Comparison of ENCODE assay signal across 17 mouse cellular contexts in the genomic region with DNA sequence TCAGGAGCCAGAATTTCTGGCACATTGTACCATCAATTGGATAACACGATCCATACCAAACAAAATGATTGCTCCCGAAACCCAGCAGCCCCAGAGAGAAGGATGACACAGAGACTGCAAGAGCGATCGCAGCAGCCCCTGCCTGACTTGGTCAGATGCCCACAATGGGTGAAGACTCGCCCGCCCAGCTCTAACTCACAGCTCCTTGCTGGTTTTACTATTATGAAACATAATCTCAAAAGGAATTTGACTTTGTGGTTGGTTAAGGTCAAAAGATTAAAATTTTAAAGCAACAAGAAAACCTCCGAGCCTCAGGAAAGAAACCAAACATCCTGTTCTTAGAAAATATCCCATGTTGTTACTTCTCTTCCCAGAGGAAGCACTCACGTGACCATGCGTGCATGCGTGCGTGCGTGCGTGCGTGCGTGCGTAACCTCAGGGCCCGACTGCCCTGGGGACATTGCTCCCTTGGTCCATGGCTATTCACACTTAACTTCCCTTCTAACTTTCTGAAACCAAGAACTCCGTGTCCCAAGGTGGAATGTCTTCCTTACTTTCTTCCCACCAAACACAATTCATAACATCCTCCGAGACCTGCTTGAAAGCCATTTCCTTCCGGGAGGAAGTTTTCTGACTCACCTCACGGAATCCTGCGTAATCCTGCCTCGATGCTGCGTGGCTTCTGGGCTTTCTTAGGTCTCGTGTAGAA. TPM values are rescaled to one million over a fixed set of nuclear protein-coding genes. Genes with fewer than 3 reads are reported as not detected.
A peak's percentile ranks its signal among the peaks of the same experiment; 100 is the strongest.
DNase-seq lines count a peak whose midpoint lies in the region; ATAC-seq lines count a peak whose summit lies in the region.
"Had no signal": no experiment of that assay in that cellular context is flagged by ENCODE, and none has a peak within 500 bp of the region (broad histone marks: within the 10 kb centered on the region; RNA-seq: fewer than 3 reads in every experiment).

No protein-coding gene starts in this region.

- 0 out of 2 replicates have a peak, but pooled peaks cover under 1% of the 10 kb centered on the region for H3K4me1 ChIP-seq in kidney, embryonic 16.5 days (ENCODE audit: insufficient read depth, low read length)
- H3K4me1 ChIP-seq in brown adipose tissue, adult 24 weeks (ENCODE audit: control insufficient read depth, insufficient read depth, insufficient read length, low read length), result peaks cover 39% of the 10 kb centered on the region

- no peak overlapping the region for H3K27ac ChIP-seq in kidney, embryonic 16.5 days (ENCODE audit: low read length)
- peak overlapping the region; percentile 86 for H3K27ac ChIP-seq in brown adipose tissue, adult 24 weeks (replicated peaks; ENCODE audit: low read depth, low read length)
- H3K27ac ChIP-seq: forebrain, embryonic 13.5 days; hindbrain, embryonic 13.5 days; kidney, postnatal 0 days; midbrain, embryonic 10.5 days had no signal

- H3K9me3 ChIP-seq in kidney, embryonic 16.5 days (ENCODE audit: low read length), result no peaks in the 10 kb centered on the region
- H3K9me3 ChIP-seq: forebrain, embryonic 13.5 days; hindbrain, embryonic 13.5 days; midbrain, embryonic 10.5 days had no signal

- H3K36me3 ChIP-seq in kidney, embryonic 16.5 days (ENCODE audit: insufficient read depth, low read length), result no peaks in the 10 kb centered on the region
- H3K36me3 ChIP-seq: midbrain, embryonic 10.5 days had no signal

- H3K27me3 ChIP-seq in kidney, embryonic 16.5 days (ENCODE audit: insufficient read depth, low read length), result no peaks in the 10 kb centered on the region
- H3K27me3 ChIP-seq: forebrain, embryonic 13.5 days; hindbrain, embryonic 13.5 days had no signal

- intact Hi-C loops in heart, postnatal 36 days (cut with DNase I), result no loop called here

- H3K4me2 ChIP-seq in kidney, embryonic 16.5 days (replicated peaks; ENCODE audit: low read depth, low read length), result no peak overlapping the region
- H3K4me2 ChIP-seq: forebrain, embryonic 13.5 days; hindbrain, embryonic 13.5 days had no signal

- no peak overlapping the region for H3K9ac ChIP-seq in kidney, embryonic 16.5 days (replicated peaks; ENCODE audit: low read length)
- H3K9ac ChIP-seq: forebrain, embryonic 13.5 days; hindbrain, embryonic 13.5 days had no signal

- H3K4me3 ChIP-seq in kidney, embryonic 16.5 days (ENCODE audit: low read length), result no peak overlapping the region
- 0 out of 2 replicates have a peak overlapping the region, but pooled peaks have one; percentile 8 for H3K4me3 ChIP-seq in brown adipose tissue, adult 24 weeks (ENCODE audit: insufficient read depth, low read depth, low read length)
- H3K4me3 ChIP-seq: forebrain, embryonic 13.5 days; hindbrain, embryonic 13.5 days; midbrain, embryonic 10.5 days had no signal

- no peak for ATAC-seq in kidney, embryonic 16.5 days (ENCODE audit: low FRiP score, low TSS enrichment)
- ATAC-seq: forebrain, embryonic 13.5 days had no signal

- DNase-seq in heart, adult 11 months, result peak; percentile 96
- DNase-seq in heart, postnatal 36 days, result no peak
- peak; percentile 15 to 23 for DNase-seq in kidney, adult 8-10 months
- peak; percentile 65 for DNase-seq in 3134 (ENCODE audit: extremely low read depth, insufficient read length, low spot score)
- no peak for DNase-seq in cerebellum, postnatal 14 days
- no peak for DNase-seq in left cerebral cortex, adult 11 months (ENCODE audit: low spot score)
- DNase-seq: adrenal gland, postnatal 36 days; cerebellum, adult 9-11 months; lung, postnatal 36 days; retina, postnatal 1 day; thymus, postnatal 14 days had no signal

- 78% methylated on average over 25 of the region's 25 CpGs for WGBS in kidney, embryonic 16.5 days

RNA-seq across cellular contexts. Expression of a gene that starts 9.7 kb away (rescaled TPM):
- total RNA-seq in heart, postnatal 36 days (2021), result 10 to 100 TPM; 31.3 to 35.3 TPM
- 52.2 and 56.8 TPM in 2 replicates for polyA plus RNA-seq in kidney, embryonic 16.5 days (2015; fragmentation: Nextera tagmentation; extraction: Ambion mirVana)
- polyA plus RNA-seq in brown adipose tissue, adult 24 weeks (2012; ENCODE audit: insufficient read depth, insufficient read length, missing spikeins), result 4.9 and 5.5 TPM in 2 replicates

Comparison
In these comparisons a context has a peak if more than half of its experiments do, and no peak if none do; other contexts are left out.
1. DNase-seq: peak in heart, adult 11 months (single experiment), kidney, adult 8-10 months (2 of 2) and 3134 (single experiment); none in heart, postnatal 36 days (0 of 2), cerebellum, postnatal 14 days (0 of 2) and left cerebral cortex, adult 11 months (single experiment).